Mouse (Mus musculus): ENCODE results near the gene Adh4.
"Not testable (repeated sequence)": the region's sequence is repeated elsewhere in the genome, so short reads cannot be mapped to it uniquely, and the experiment has no call there.

Gene Adh4

GRCm38 (mm10) chr3:138448077-138448860 lies 33.0 kb downstream of the Adh4 start:
- no peak for DNase-seq (ENCODE audit: low spot score)

- no peak for DNase-seq (ENCODE audit: low spot score)
Measured at GRCm38 (mm10) chr3:138452169-138452568, 36.9 kb downstream of the Adh4 start.

GRCm38 (mm10) chr3:138454234-138454633 lies 39.0 kb downstream of the Adh4 start:
- no peak for DNase-seq (ENCODE audit: low spot score)

GRCm38 (mm10) chr3:138454711-138455435 lies 39.6 kb downstream of the Adh4 start:
- no peak for DNase-seq (ENCODE audit: low spot score)

GRCm38 (mm10) chr3:138458441-138458840 lies 43.2 kb downstream of the Adh4 start:
- DNase-seq (ENCODE audit: low spot score), result no peak

GRCm38 (mm10) chr3:138460260-138460659 lies 45.0 kb downstream of the Adh4 start:
- no peak for DNase-seq (ENCODE audit: low spot score)

GRCm38 (mm10) chr3:138461832-138462231 lies 46.6 kb downstream of the Adh4 start:
- no peak for DNase-seq (ENCODE audit: low spot score)

GRCm38 (mm10) chr3:138463137-138463536 lies 47.9 kb downstream of the Adh4 start:
- DNase-seq (ENCODE audit: low spot score), result peak; percentile 36

- DNase-seq (ENCODE audit: low spot score), result no peak
Measured at GRCm38 (mm10) chr3:138463807-138464206, 48.5 kb downstream of the Adh4 start.

- no peak for DNase-seq (ENCODE audit: low spot score)
Measured at GRCm38 (mm10) chr3:138464573-138465147, 49.4 kb downstream of the Adh4 start.

- DNase-seq (ENCODE audit: low spot score), result not testable (repeated sequence)
Measured at GRCm38 (mm10) chr3:138466656-138467055, 51.4 kb downstream of the Adh4 start.

- no peak for DNase-seq (ENCODE audit: low spot score)
Measured at GRCm38 (mm10) chr3:138471066-138471465, 55.8 kb downstream of the Adh4 start.

- no peak for DNase-seq (ENCODE audit: low spot score)
Measured at GRCm38 (mm10) chr3:138479489-138479888, 64.2 kb downstream of the Adh4 start.

Data from MN1 (cell line).